Mouse (Mus musculus): ENCODE results near the gene Gpr152.

The Gpr152 gene

GRCm38 (mm10) chr19:4171393-4172290, 32.1 kb downstream of the Gpr152 start:
- DNase-seq (ENCODE audit: low spot score in 2 of 2): no peak

- DNase-seq (ENCODE audit: low spot score in 2 of 2): no peak
Measured at GRCm38 (mm10) chr19:4172925-4173324, 33.3 kb downstream of the Gpr152 start.

- DNase-seq (ENCODE audit: low spot score in 2 of 2): peak in 1 of 2 experiments; percentile 20
Measured at GRCm38 (mm10) chr19:4175368-4175947, 35.9 kb downstream of the Gpr152 start, which contains the start of gene Carns1. Gene Carns1 (minus strand): TSS chr19:4175479.

GRCm38 (mm10) chr19:4180411-4180810, 40.8 kb downstream of the Gpr152 start:
- no peak for DNase-seq (ENCODE audit: low spot score in 2 of 2)

- peak; percentile 72 to 73 for DNase-seq (ENCODE audit: low spot score in 2 of 2)
Measured at GRCm38 (mm10) chr19:4181892-4182291, 42.3 kb downstream of the Gpr152 start.

- no peak for DNase-seq (ENCODE audit: low spot score in 2 of 2)
Measured at GRCm38 (mm10) chr19:4183689-4184088, 44.1 kb downstream of the Gpr152 start.

GRCm38 (mm10) chr19:4184976-4185975, 45.7 kb downstream of the Gpr152 start:
- peak in 1 of 2 experiments; percentile 18 for DNase-seq (ENCODE audit: low spot score in 2 of 2)

GRCm38 (mm10) chr19:4187303-4187702, 47.7 kb downstream of the Gpr152 start:
- no peak for DNase-seq (ENCODE audit: low spot score in 2 of 2)

- DNase-seq (ENCODE audit: low spot score in 2 of 2): no peak
Measured at GRCm38 (mm10) chr19:4189051-4189620, 49.5 kb downstream of the Gpr152 start.

- DNase-seq (ENCODE audit: low spot score in 2 of 2): no peak
Measured at GRCm38 (mm10) chr19:4190831-4191334, 51.3 kb downstream of the Gpr152 start, which contains the start of gene Tbc1d10c. Gene Tbc1d10c (minus strand): TSS chr19:4191284.

GRCm38 (mm10) chr19:4191528-4192250, 52.1 kb downstream of the Gpr152 start, which contains the start of gene Ppp1ca:
Gene Ppp1ca (plus strand): TSS chr19:4192065.
- DNase-seq (ENCODE audit: low spot score in 2 of 2): peak; percentile 77 to 91

- DNase-seq (ENCODE audit: low spot score in 2 of 2): no peak
Measured at GRCm38 (mm10) chr19:4192251-4192985, 52.8 kb downstream of the Gpr152 start.

GRCm38 (mm10) chr19:4193129-4193528, 53.5 kb downstream of the Gpr152 start:
- no peak for DNase-seq (ENCODE audit: low spot score in 2 of 2)

- DNase-seq (ENCODE audit: low spot score in 2 of 2): no peak
Measured at GRCm38 (mm10) chr19:4194021-4194724, 54.6 kb downstream of the Gpr152 start.

GRCm38 (mm10) chr19:4194776-4195650, 55.4 kb downstream of the Gpr152 start:
- DNase-seq (ENCODE audit: low spot score in 2 of 2): no peak
